Mouse (Mus musculus) MEL (cell line): ENCODE results near the gene Map3k7cl. TPM values are rescaled to one million over a fixed set of nuclear protein-coding genes. Genes with fewer than 3 reads are reported as not detected.

Experiments
- DNase-seq: peaks from one replicate; pipeline ENCODE4 v3.0.0; 2011; ENCODE audit warnings: low read depth, low spot score
- H3K27ac ChIP-seq: 2 replicates; pipeline ENCODE4 v1.5.1; 2012; ENCODE audit warnings: low read depth, mild to moderate bottlenecking, control low read depth, low read length, moderate library complexity; ENCODE audit not compliant: control insufficient read depth
- H3K27me3 ChIP-seq, 2 experiments: fragments of 150-350 bp in 1 of 2; sonication (generic) in 1 of 2; 2 replicates each; pipeline ENCODE4 v1.6.1; 2012; ENCODE audit warnings: low read length in 2 of 2, mild to moderate bottlenecking in 2 of 2, improper control_type of control experiment in 1 of 2, moderate library complexity in 1 of 2; ENCODE audit not compliant: insufficient read depth in 2 of 2, control insufficient read depth in 1 of 2
- H3K36me3 ChIP-seq, 2 experiments: 2 replicates each; pipeline ENCODE4 v1.6.1; 2012 to 2014; ENCODE audit warnings: low read length in 2 of 2, improper control_type of control experiment in 1 of 2, inconsistent platforms in 1 of 2, mild to moderate bottlenecking in 1 of 2; ENCODE audit not compliant: insufficient read depth in 2 of 2, control insufficient read depth in 1 of 2
- H3K4me1 ChIP-seq, 2 experiments: fragments of 150-350 bp in 1 of 2; sonication (generic) in 1 of 2; 2 replicates each; pipeline ENCODE4 v1.6.1; 2012; ENCODE audit warnings: low read length in 2 of 2, improper control_type of control experiment in 1 of 2, mild to moderate bottlenecking in 1 of 2; ENCODE audit not compliant: insufficient read depth in 2 of 2, control insufficient read depth in 1 of 2
- H3K4me3 ChIP-seq, 2 experiments: fragments of 150-350 bp in 1 of 2; sonication (generic) in 1 of 2; 2 replicates each; pipeline ENCODE4 v1.5.1; 2012; ENCODE audit warnings: low read depth in 2 of 2, low read length in 2 of 2, mild to moderate bottlenecking in 2 of 2, moderate library complexity in 2 of 2, control low read depth in 1 of 2, improper control_type of control experiment in 1 of 2; ENCODE audit not compliant: control insufficient read depth in 1 of 2, insufficient read depth in 1 of 2
- H3K79me2 ChIP-seq: 2 replicates; pipeline ENCODE4 v1.6.1; 2012; ENCODE audit warnings: mild to moderate bottlenecking, low read length, moderate library complexity; ENCODE audit not compliant: control insufficient read depth, poor library complexity, insufficient read depth
- H3K9ac ChIP-seq: 2 replicates; pipeline ENCODE4 v1.6.1; 2012; ENCODE audit warnings: low read depth, mild to moderate bottlenecking, control low read depth, low read length, moderate library complexity; ENCODE audit not compliant: control insufficient read depth, poor library complexity, severe bottlenecking
- H3K9me3 ChIP-seq: fragments of 150-350 bp; sonication (generic); replicated peaks from 2 replicates; pipeline ENCODE4 v1.6.1; 2012; ENCODE audit warnings: mild to moderate bottlenecking, low read length, improper control_type of control experiment, moderate library complexity; ENCODE audit not compliant: insufficient read depth
- CHD2 ChIP-seq: IDR thresholded peaks from 2 replicates; pipeline ENCODE4 v1.6.1; 2011; ENCODE audit warnings: low read length, improper control_type of control experiment
- CTCF ChIP-seq, 3 experiments: IDR thresholded peaks in 2 of 3; conservative IDR thresholded peaks in 1 of 3; 2 replicates each; pipeline ENCODE4 v1.5.1; 2011 to 2012; ENCODE audit warnings: low read length in 3 of 3, low read depth in 2 of 3, mild to moderate bottlenecking in 2 of 3, improper control_type of control experiment in 1 of 3, inconsistent platforms in 1 of 3, mixed read lengths in 1 of 3, moderate library complexity in 1 of 3; ENCODE audit not compliant: control insufficient read depth in 1 of 3, insufficient read depth in 1 of 3, poor library complexity in 1 of 3, severe bottlenecking in 1 of 3
- E2F4 ChIP-seq: IDR thresholded peaks from 2 replicates; pipeline ENCODE4 v1.6.1; 2011; ENCODE audit warnings: low read depth, low read length, improper control_type of control experiment, borderline replicate concordance
- EP300 ChIP-seq, 2 experiments: IDR thresholded peaks; 2 replicates each; pipeline ENCODE4 v1.6.1; 2011; ENCODE audit warnings: improper control_type of control experiment in 2 of 2, low read length in 2 of 2, low read depth in 1 of 2, mild to moderate bottlenecking in 1 of 2
- HCFC1 ChIP-seq: IDR thresholded peaks from 2 replicates; pipeline ENCODE4 v1.6.1; 2012; ENCODE audit warnings: low read depth, mild to moderate bottlenecking, inconsistent platforms, low read length, improper control_type of control experiment, moderate library complexity
- KAT2A ChIP-seq: conservative IDR thresholded peaks from 2 replicates; pipeline ENCODE4 v1.6.1; 2012; ENCODE audit warnings: low read depth, low read length, improper control_type of control experiment, inconsistent platforms
- MAFK ChIP-seq: IDR thresholded peaks from 2 replicates; pipeline ENCODE4 v1.6.1; 2011; ENCODE audit warnings: low read depth, mild to moderate bottlenecking, low read length, improper control_type of control experiment, borderline replicate concordance
- MYB ChIP-seq: IDR thresholded peaks from 2 replicates; pipeline ENCODE4 v1.6.1; 2011; ENCODE audit warnings: mild to moderate bottlenecking, low read depth, low read length, improper control_type of control experiment
- MYC ChIP-seq: IDR thresholded peaks from 2 replicates; pipeline ENCODE4 v1.6.1; 2011; ENCODE audit warnings: low read depth, mild to moderate bottlenecking, low read length, improper control_type of control experiment, moderate library complexity
- POLR2A ChIP-seq, 2 experiments: IDR thresholded peaks; 2 replicates each; pipeline ENCODE4 v1.6.1; 2011 to 2012; ENCODE audit warnings: low read length in 2 of 2, mild to moderate bottlenecking in 2 of 2, control low read depth in 1 of 2, improper control_type of control experiment in 1 of 2, low read depth in 1 of 2, moderate library complexity in 1 of 2; ENCODE audit not compliant: control insufficient read depth in 1 of 2, insufficient read depth in 1 of 2, poor library complexity in 1 of 2
- POLR2AphosphoS2 ChIP-seq: IDR thresholded peaks from 2 replicates; pipeline ENCODE4 v1.6.1; 2011; ENCODE audit warnings: low read length, improper control_type of control experiment
- SIN3A ChIP-seq: IDR thresholded peaks from 2 replicates; pipeline ENCODE4 v1.6.1; 2012; ENCODE audit warnings: low read length, improper control_type of control experiment, inconsistent platforms
- TAL1 ChIP-seq: IDR thresholded peaks from 2 replicates; pipeline ENCODE4 v1.6.1; 2012; ENCODE audit warnings: mild to moderate bottlenecking, inconsistent platforms, low read length, moderate library complexity, mixed read lengths
- UBTF ChIP-seq: IDR thresholded peaks from 2 replicates; pipeline ENCODE4 v1.6.1; 2012; ENCODE audit warnings: low read depth, mild to moderate bottlenecking, inconsistent platforms, low read length, improper control_type of control experiment, moderate library complexity, borderline replicate concordance; ENCODE audit not compliant: insufficient read depth
- USF1 ChIP-seq: IDR thresholded peaks from 2 replicates; pipeline ENCODE4 v1.6.1; 2014; ENCODE audit warnings: low read depth, mild to moderate bottlenecking, inconsistent platforms, low read length, improper control_type of control experiment, moderate library complexity
- USF2 ChIP-seq, 2 experiments: IDR thresholded peaks; 2 replicates each; pipeline ENCODE4 v1.6.1; 2011 to 2012; ENCODE audit warnings: improper control_type of control experiment in 2 of 2, low read length in 2 of 2, borderline replicate concordance in 1 of 2, inconsistent platforms in 1 of 2, low read depth in 1 of 2, mild to moderate bottlenecking in 1 of 2; ENCODE audit not compliant: insufficient read depth in 1 of 2
- ZKSCAN1 ChIP-seq: IDR thresholded peaks from 2 replicates; pipeline ENCODE4 v1.6.1; 2012; ENCODE audit warnings: low read depth, mild to moderate bottlenecking, inconsistent platforms, low read length, improper control_type of control experiment, moderate library complexity
- ZNF384 ChIP-seq: IDR thresholded peaks from 2 replicates; pipeline ENCODE4 v1.6.1; 2012; ENCODE audit warnings: low read depth, mild to moderate bottlenecking, inconsistent platforms, low read length, improper control_type of control experiment
- polyA plus RNA-seq, 2 experiments: library from polyadenylated mRNA; stranded (reverse) in 1 of 2; unstranded in 1 of 2; fragments of >175 nt in 1 of 2; fragments of >200 nt in 1 of 2; gene quantifications; 2 replicates each; pipeline versions ENCODE4 v1.2.1 to v1.2.4; 2012; ENCODE audit warnings: low replicate concordance in 2 of 2, low read depth in 1 of 2; ENCODE audit not compliant: insufficient read length in 2 of 2, insufficient read depth in 1 of 2, missing spikeins in 1 of 2
- total RNA-seq: library from RNA; depleted of rRNA; stranded (reverse); fragments of 300-350 nt; gene quantifications from 2 replicates; pipeline ENCODE4 v1.2.3, GENCODE M21; 2012

Map3k7cl gene
- total and polyA plus RNA-seq, 3 experiments = not detected

- Histone ChIP-seq H3K9me3 (no peaks in the 10 kb centered on the region), H3K9ac (no peak overlapping the region), H3K4me1 (no peaks in the 10 kb centered on the region), H3K36me3 (no peaks in the 10 kb centered on the region)
- TF ChIP-seq ZKSCAN1 (no peak), SIN3A (no peak), TAL1 (no peak), E2F4 (no peak), USF1 (no peak), HCFC1 (no peak), MYC (no peak), KAT2A (no peak), CHD2 (no peak), ZNF384 (no peak)
- TF ChIP-seq, all 39 proteins: peak for 0
- Histone ChIP-seq H3K79me2 (no peaks in the 10 kb centered on the region), H3K27ac (no peak overlapping the region), H3K4me3 (no peak overlapping the region), H3K27me3 (peaks cover 0 to 1% of the 10 kb centered on the region in 2 experiments; a peak in 1 of 4 replicates)
- no peak for DNase-seq
Measured at GRCm38 (mm10) chr16:87561501-87561900, 8.4 kb downstream of the Map3k7cl start.

GRCm38 (mm10) chr16:87563524-87563923, 10.4 kb downstream of the Map3k7cl start:
- no peaks in the 10 kb centered on the region for H3K9me3 ChIP-seq
- H3K4me3 ChIP-seq = no peak overlapping the region
- no peaks in the 10 kb centered on the region for H3K4me1 ChIP-seq
- H3K27ac ChIP-seq = no peak overlapping the region
- H3K9ac ChIP-seq = no peak overlapping the region
- DNase-seq = no peak
- no peaks in the 10 kb centered on the region for H3K27me3 ChIP-seq
- H3K36me3 ChIP-seq = no peaks in the 10 kb centered on the region
- H3K79me2 ChIP-seq = no peaks in the 10 kb centered on the region
- TF ChIP-seq MYB (no peak), USF1 (no peak), POLR2AphosphoS2 (no peak), EP300 (IDR thresholded peaks at IDR 0.05; ENCODE audit: low read depth in 1 of 2, low read length in 2 of 2) (no peak), MAFK (no peak), UBTF (no peak), CTCF (IDR thresholded peaks at IDR 0.05 in 2 of 3, conservative IDR thresholded peaks at IDR 0.05 in 1 of 3; ENCODE audit: control insufficient read depth in 1 of 3, insufficient read depth in 1 of 3, low read depth in 2 of 3, low read length in 3 of 3, poor library complexity in 1 of 3, severe bottlenecking in 1 of 3) (no peak), POLR2A (IDR thresholded peaks at IDR 0.05; ENCODE audit: control insufficient read depth in 1 of 2, insufficient read depth in 1 of 2, low read depth in 1 of 2, low read length in 2 of 2, poor library complexity in 1 of 2) (no peak), USF2 (IDR thresholded peaks at IDR 0.05; ENCODE audit: borderline replicate concordance in 1 of 2, insufficient read depth in 1 of 2, low read depth in 1 of 2, low read length in 2 of 2) (no peak)
- TF ChIP-seq, all 39 proteins: peak for 0
